Mouse (Mus musculus): ENCODE measurements at regions not wholly inside any gene's neighbourhood (a gene's known extent, or its start where the extent isn't known, plus 50 kb on each side); places are given as distances from the start of the nearest gene placed in this dataset.

- Histone ChIP-seq H3K4me1 (ENCODE audit: control insufficient read depth, insufficient read depth, insufficient read length, low read length) (no peaks in the 10 kb centered on the region), H3K4me3 (ENCODE audit: low read depth, low read length) (no peak overlapping the region), H3K36me3 (ENCODE audit: control insufficient read depth, insufficient read depth, low read length) (no peaks in the 10 kb centered on the region), H3K27ac (ENCODE audit: insufficient read depth, low read depth, low read length) (no peak overlapping the region), H3K27me3 (ENCODE audit: control insufficient read depth, insufficient read depth, low read length) (no peaks in the 10 kb centered on the region)
- 89% methylated on average over 1 of the region's 1 CpGs for WGBS
- TF ChIP-seq POLR2A (IDR thresholded peaks at IDR 0.05; ENCODE audit: low read depth, low read length) (no peak), CTCF (IDR thresholded peaks at IDR 0.05; ENCODE audit: extremely low read depth, insufficient read length, insufficient replicate concordance, low read depth, low read length) (peak; percentile 6; the same call in 1 of the 2 replicates)
Measured at GRCm38 (mm10) chr11:52638939-52639338, 125.5 kb upstream of the Fstl4 start.

GRCm38 (mm10) chr11:52641725-52642338 is 122.6 kb upstream of the Fstl4 start:
- no peak overlapping the region for H3K4me3 ChIP-seq (ENCODE audit: low read depth, low read length)
- H3K4me1 ChIP-seq (ENCODE audit: control insufficient read depth, insufficient read depth, insufficient read length, low read length), result no peaks in the 10 kb centered on the region
- no peak overlapping the region for H3K27ac ChIP-seq (ENCODE audit: insufficient read depth, low read depth, low read length)
- H3K36me3 ChIP-seq (ENCODE audit: control insufficient read depth, insufficient read depth, low read length), result no peaks in the 10 kb centered on the region
- 67% methylated on average over 14 of the region's 14 CpGs for WGBS
- no peaks in the 10 kb centered on the region for H3K27me3 ChIP-seq (ENCODE audit: control insufficient read depth, insufficient read depth, low read length)
- TF ChIP-seq POLR2A (IDR thresholded peaks at IDR 0.05; ENCODE audit: low read depth, low read length) (no peak), CTCF (IDR thresholded peaks at IDR 0.05; ENCODE audit: extremely low read depth, insufficient read length, insufficient replicate concordance, low read depth, low read length) (no peak)

GRCm38 (mm10) chr11:52644081-52644768 is 120.2 kb upstream of the Fstl4 start:
- TF ChIP-seq POLR2A (IDR thresholded peaks at IDR 0.05; ENCODE audit: low read depth, low read length), result no peak
- no peak for TF ChIP-seq CTCF (IDR thresholded peaks at IDR 0.05; ENCODE audit: extremely low read depth, insufficient read length, insufficient replicate concordance, low read depth, low read length)
- 21% methylated on average over 6 of the region's 6 CpGs for WGBS
- H3K4me3 ChIP-seq (ENCODE audit: low read depth, low read length), result no peak overlapping the region
- H3K27me3 ChIP-seq (ENCODE audit: control insufficient read depth, insufficient read depth, low read length), result no peaks in the 10 kb centered on the region
- no peaks in the 10 kb centered on the region for H3K36me3 ChIP-seq (ENCODE audit: control insufficient read depth, insufficient read depth, low read length)
- H3K27ac ChIP-seq (ENCODE audit: insufficient read depth, low read depth, low read length), result no peak overlapping the region
- H3K4me1 ChIP-seq (ENCODE audit: control insufficient read depth, insufficient read depth, insufficient read length, low read length), result no peaks in the 10 kb centered on the region

- H3K4me1 ChIP-seq (ENCODE audit: control insufficient read depth, insufficient read depth, insufficient read length, low read length), result no peaks in the 10 kb centered on the region
- no peaks in the 10 kb centered on the region for H3K27me3 ChIP-seq (ENCODE audit: control insufficient read depth, insufficient read depth, low read length)
- no peaks in the 10 kb centered on the region for H3K36me3 ChIP-seq (ENCODE audit: control insufficient read depth, insufficient read depth, low read length)
- WGBS, result 57% methylated on average over 15 of the region's 15 CpGs
- H3K4me3 ChIP-seq (ENCODE audit: low read depth, low read length), result no peak overlapping the region
- TF ChIP-seq CTCF (IDR thresholded peaks at IDR 0.05; ENCODE audit: extremely low read depth, insufficient read length, insufficient replicate concordance, low read depth, low read length), result no peak
- TF ChIP-seq POLR2A (IDR thresholded peaks at IDR 0.05; ENCODE audit: low read depth, low read length), result no peak
- no peak overlapping the region for H3K27ac ChIP-seq (ENCODE audit: insufficient read depth, low read depth, low read length)
Measured at GRCm38 (mm10) chr11:52648176-52648839, 116.1 kb upstream of the Fstl4 start.

GRCm38 (mm10) chr11:52648849-52649400 is 115.5 kb upstream of the Fstl4 start:
- H3K27me3 ChIP-seq (ENCODE audit: control insufficient read depth, insufficient read depth, low read length), result no peaks in the 10 kb centered on the region
- H3K27ac ChIP-seq (ENCODE audit: insufficient read depth, low read depth, low read length), result no peak overlapping the region
- TF ChIP-seq POLR2A (IDR thresholded peaks at IDR 0.05; ENCODE audit: low read depth, low read length), result no peak
- TF ChIP-seq CTCF (IDR thresholded peaks at IDR 0.05; ENCODE audit: extremely low read depth, insufficient read length, insufficient replicate concordance, low read depth, low read length), result no peak
- H3K36me3 ChIP-seq (ENCODE audit: control insufficient read depth, insufficient read depth, low read length), result no peaks in the 10 kb centered on the region
- H3K4me1 ChIP-seq (ENCODE audit: control insufficient read depth, insufficient read depth, insufficient read length, low read length), result no peaks in the 10 kb centered on the region
- 44% methylated on average over 8 of the region's 8 CpGs for WGBS
- H3K4me3 ChIP-seq (ENCODE audit: low read depth, low read length), result no peak overlapping the region

GRCm38 (mm10) chr11:52654640-52655039 is 109.8 kb upstream of the Fstl4 start:
- Histone ChIP-seq H3K27me3 (ENCODE audit: control insufficient read depth, insufficient read depth, low read length) (no peaks in the 10 kb centered on the region), H3K36me3 (ENCODE audit: control insufficient read depth, insufficient read depth, low read length) (no peaks in the 10 kb centered on the region), H3K27ac (ENCODE audit: insufficient read depth, low read depth, low read length) (no peak overlapping the region), H3K4me1 (ENCODE audit: control insufficient read depth, insufficient read depth, insufficient read length, low read length) (no peaks in the 10 kb centered on the region), H3K4me3 (ENCODE audit: low read depth, low read length) (no peak overlapping the region)
- TF ChIP-seq POLR2A (IDR thresholded peaks at IDR 0.05; ENCODE audit: low read depth, low read length) (no peak), CTCF (IDR thresholded peaks at IDR 0.05; ENCODE audit: extremely low read depth, insufficient read length, insufficient replicate concordance, low read depth, low read length) (no peak)
- 84% methylated on average over 7 of the region's 7 CpGs for WGBS

Data from small intestine, adult 2 months (tissue).